Mouse (Mus musculus) heart, postnatal 0 days (tissue): Measurements from ENCODE around the gene Pttg1. TPM values are rescaled to one million over a fixed set of nuclear protein-coding genes. Genes with fewer than 3 reads are reported as not detected.
A peak's percentile ranks its signal among the peaks of the same experiment; 100 is the strongest.

Source experiments
- ATAC-seq: fragments of 200-750 bp; cut with Nextera tagmentation; 2 replicates; pipeline ENCODE4 v1.8.0; 2017; ENCODE audit warnings: low read depth, moderate number of reproducible peaks, moderate library complexity; ENCODE audit not compliant: insufficient read depth
- DNase-seq: peaks from one replicate; pipeline ENCODE4 v3.0.0-alpha.2; 2016; ENCODE audit warnings: low spot score
- H3K27ac ChIP-seq: fragments of 300-500 bp; sonication (generic); 2 replicates; pipeline ENCODE4 v1.5.1; 2014; ENCODE audit warnings: low read depth, mild to moderate bottlenecking
- H3K27me3 ChIP-seq: fragments of 300-500 bp; sonication (generic); 2 replicates; pipeline ENCODE4 v1.6.1; 2014; ENCODE audit warnings: low read length, mixed read lengths; ENCODE audit not compliant: control insufficient read depth, insufficient read depth
- H3K36me3 ChIP-seq: fragments of 300-500 bp; sonication (generic); replicated peaks from 2 replicates; pipeline ENCODE4 v1.6.1; 2014; ENCODE audit warnings: low read length, mixed read lengths; ENCODE audit not compliant: control insufficient read depth, insufficient read depth
- H3K4me1 ChIP-seq: fragments of 300-500 bp; sonication (generic); 2 replicates; pipeline ENCODE4 v1.6.1; 2014; ENCODE audit warnings: antibody characterized with exemption; ENCODE audit not compliant: control insufficient read depth, insufficient read depth
- H3K4me2 ChIP-seq: fragments of 300-500 bp; sonication (generic); 2 replicates; pipeline ENCODE4 v1.6.1; 2014; ENCODE audit warnings: low read depth, mild to moderate bottlenecking, low read length, moderate library complexity
- H3K4me3 ChIP-seq: fragments of 300-500 bp; sonication (generic); 2 replicates; pipeline ENCODE4 v1.5.1; 2014; ENCODE audit warnings: low read depth, low read length
- H3K9ac ChIP-seq: fragments of 300-500 bp; sonication (generic); replicated peaks from 2 replicates; pipeline ENCODE4 v1.6.1; 2014; ENCODE audit warnings: low read depth, low read length, mixed read lengths
- H3K9me3 ChIP-seq: fragments of 300-500 bp; sonication (generic); replicated peaks from 2 replicates; pipeline ENCODE4 v1.6.1; 2016; ENCODE audit warnings: low read length; ENCODE audit not compliant: control insufficient read depth
- CTCF ChIP-seq: IDR thresholded peaks from 2 replicates; pipeline ENCODE4 v1.5.1; 2016; ENCODE audit warnings: antibody characterized with exemption, control low read depth, low read depth
- EP300 ChIP-seq: IDR thresholded peaks from 2 replicates; pipeline ENCODE4 v1.6.1; 2016; ENCODE audit warnings: antibody characterized with exemption, low read depth
- WGBS: fragments of 180-500 bp; shearing (Covaris S2); extraction: QIAGEN DNeasy Blood & Tissue Kit; methylation state at CpG from one replicate; pipeline ENCODE4 v1.1.7; 2014; 5-methylcytosine and 5-hydroxymethylcytosine counted together
- polyA plus RNA-seq: library from polyadenylated mRNA; unstranded; fragments of >200 nt; fragmentation: Nextera tagmentation; extraction: Ambion mirVana; gene quantifications from 2 replicates; pipeline ENCODE4 v1.2.1, GENCODE M21; 2015
- total RNA-seq: library from RNA; depleted of rRNA; stranded (reverse); fragments of >200 nt; gene quantifications from 2 replicates; pipeline ENCODE4 v1.2.3, GENCODE M21; 2014; ENCODE audit warnings: low replicate concordance

Pttg1 gene
- total and polyA plus RNA-seq, 2 experiments from 2014 or later, result 78.1 to 190 TPM

- WGBS, result 94% methylated on average over 10 of the region's 10 CpGs
- H3K4me1 ChIP-seq, result no peaks in the 10 kb centered on the region
- H3K9ac ChIP-seq, result no peak overlapping the region
- H3K9me3 ChIP-seq, result no peaks in the 10 kb centered on the region
- TF ChIP-seq EP300, result no peak
- TF ChIP-seq CTCF, result no peak
- ATAC-seq (no peak), DNase-seq (no peak)
- peaks cover 89% of the 10 kb centered on the region for H3K36me3 ChIP-seq
- H3K27ac ChIP-seq, result no peak overlapping the region
- H3K4me3 ChIP-seq, result no peak overlapping the region
- H3K27me3 ChIP-seq, result no peaks in the 10 kb centered on the region
- H3K4me2 ChIP-seq, result no peak overlapping the region
Measured at GRCm38 (mm10) chr11:43441121-43441520, 15.1 kb upstream of the Pttg1 start.

- Histone ChIP-seq H3K4me1 (peaks cover 11% of the 10 kb centered on the region), H3K27me3 (no peaks in the 10 kb centered on the region), H3K4me2 (peak overlapping the region; percentile 66), H3K4me3 (peak overlapping the region; percentile 99), H3K9ac (peak overlapping the region; percentile 88), H3K36me3 (peaks cover 19% of the 10 kb centered on the region), H3K27ac (peak overlapping the region; percentile 82), H3K9me3 (no peaks in the 10 kb centered on the region; the same call in 1 of the 2 replicates)
- no peak for DNase-seq
- no peak for ATAC-seq
- WGBS, result 1% methylated on average over 9 of the region's 9 CpGs
- no peak for TF ChIP-seq EP300
- TF ChIP-seq CTCF, result no peak
Measured at GRCm38 (mm10) chr11:43434024-43434407, 8.0 kb upstream of the Pttg1 start.

GRCm38 (mm10) chr11:43433254-43434023 is 7.4 kb upstream of the Pttg1 start, which contains the start of gene Slu7:
Gene Slu7 (plus strand): TSS chr11:43433744.
- H3K27me3 ChIP-seq, result no peaks in the 10 kb centered on the region
- peak within 1 kb of the TSS; percentile 82 for H3K27ac ChIP-seq
- peak within 1 kb of the TSS; percentile 99 for H3K4me3 ChIP-seq
- H3K9ac ChIP-seq, result peak within 1 kb of the TSS; percentile 88
- peaks cover 11% of the 10 kb centered on the region for H3K4me1 ChIP-seq
- H3K9me3 ChIP-seq, result no peaks in the 10 kb centered on the region; the same call in 1 of the 2 replicates
- peak; percentile 86 for DNase-seq
- peaks cover 13% of the 10 kb centered on the region for H3K36me3 ChIP-seq
- ATAC-seq, result peak; percentile 87
- TF ChIP-seq CTCF (peak; percentile 16; the same call in 1 of the 2 replicates), EP300 (no peak)
- WGBS, result 6% methylated on average over 38 of the region's 38 CpGs
- H3K4me2 ChIP-seq, result peak within 1 kb of the TSS; percentile 66

- Histone ChIP-seq H3K36me3 (peaks cover 23% of the 10 kb centered on the region), H3K4me2 (peak overlapping the region; percentile 65), H3K4me3 (peak overlapping the region; percentile 72), H3K27me3 (no peaks in the 10 kb centered on the region), H3K4me1 (peaks cover 6% of the 10 kb centered on the region), H3K27ac (peak overlapping the region; percentile 91), H3K9ac (peak overlapping the region; percentile 81), H3K9me3 (no peaks in the 10 kb centered on the region; the same call in 1 of the 2 replicates)
- WGBS, result 15% methylated on average over 7 of the region's 7 CpGs
- ATAC-seq (peak; percentile 72), DNase-seq (peak; percentile 39)
- TF ChIP-seq EP300, result no peak
- TF ChIP-seq CTCF, result no peak
Measured at GRCm38 (mm10) chr11:43426414-43426884, 398 bp upstream of the Pttg1 start.

GRCm38 (mm10) chr11:43425166-43425709 is 813 bp downstream of the Pttg1 start:
- peak overlapping the region; percentile 65 for H3K4me2 ChIP-seq
- H3K9ac ChIP-seq, result peak overlapping the region; percentile 81; the same call in 1 of the 2 replicates
- ATAC-seq (no peak), DNase-seq (no peak)
- H3K36me3 ChIP-seq, result peaks cover 34% of the 10 kb centered on the region
- no peaks in the 10 kb centered on the region; the same call in 1 of the 2 replicates for H3K9me3 ChIP-seq
- H3K27ac ChIP-seq, result no peak overlapping the region
- H3K4me3 ChIP-seq, result peak overlapping the region; percentile 72
- no peak for TF ChIP-seq EP300
- no peak for TF ChIP-seq CTCF
- WGBS, result 61% methylated on average over 9 of the region's 9 CpGs
- no peaks in the 10 kb centered on the region for H3K27me3 ChIP-seq
- peaks cover 6% of the 10 kb centered on the region for H3K4me1 ChIP-seq
